ENCODE assay signal across 19 mouse cellular contexts in the genomic region with DNA sequence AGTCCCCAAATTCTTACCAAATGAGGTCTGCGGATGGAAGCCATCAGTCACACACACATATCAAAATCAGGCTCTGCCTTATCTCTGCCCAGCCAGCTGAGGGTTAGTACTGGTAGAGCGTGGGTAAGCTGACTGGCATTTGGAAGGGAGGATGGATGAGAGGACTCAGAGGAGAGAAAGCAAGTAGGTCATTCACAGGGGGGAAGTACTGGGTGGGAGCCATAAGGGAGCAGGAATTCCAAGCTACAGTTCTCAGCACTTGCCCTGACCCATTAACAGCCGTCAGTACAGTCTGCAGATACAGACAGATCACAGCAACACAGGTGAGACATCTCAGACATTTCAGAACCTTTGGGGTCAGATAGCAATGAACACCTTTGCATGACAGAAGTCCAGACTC.
"Had no signal": no experiment of that assay in that cellular context is flagged by ENCODE, and none has a peak within 500 bp of the region (broad histone marks: within the 10 kb centered on the region; RNA-seq: fewer than 3 reads in every experiment).

No protein-coding gene starts in this region.

- ATAC-seq: lung, postnatal 0 days; midbrain, embryonic 13.5 days; midbrain, embryonic 15.5 days had no signal

- H3K4me3 ChIP-seq: lung, embryonic 15.5 days; megakaryocyte, embryonic 14.5 days; midbrain, embryonic 13.5 days; midbrain, embryonic 15.5 days; neural tube, embryonic 12.5 days had no signal

- H3K9me3 ChIP-seq: lung, embryonic 15.5 days; megakaryocyte, embryonic 14.5 days; midbrain, embryonic 13.5 days; midbrain, embryonic 15.5 days; neural tube, embryonic 12.5 days had no signal

- DNase-seq: lung, adult 2 months; lung, postnatal 14 days; lung, postnatal 36 days; retina, postnatal 1 day; right cerebral cortex, adult 18-20 months; right cerebral cortex, postnatal 25 days; right cerebral cortex, postnatal 4 days; spleen, adult 18-20 months; thymus, adult 18-20 months; thymus, postnatal 14 days; thymus, postnatal 36 days had no signal

- H3K27ac ChIP-seq: lung, embryonic 15.5 days; macrophage; midbrain, embryonic 13.5 days; midbrain, embryonic 15.5 days; neural tube, embryonic 12.5 days had no signal

- H3K36me3 ChIP-seq: lung, embryonic 15.5 days; midbrain, embryonic 13.5 days; midbrain, embryonic 15.5 days; neural tube, embryonic 12.5 days had no signal

- H3K9ac ChIP-seq: lung, embryonic 15.5 days; midbrain, embryonic 13.5 days; midbrain, embryonic 15.5 days; neural tube, embryonic 12.5 days had no signal

- H3K4me1 ChIP-seq: lung, embryonic 15.5 days; megakaryocyte, embryonic 14.5 days; neural tube, embryonic 12.5 days had no signal

- H3K4me2 ChIP-seq: lung, embryonic 15.5 days; midbrain, embryonic 11.5 days; midbrain, embryonic 13.5 days; midbrain, embryonic 15.5 days; neural tube, embryonic 12.5 days had no signal

- H3K27me3 ChIP-seq: lung, embryonic 15.5 days; megakaryocyte, embryonic 14.5 days; midbrain, embryonic 13.5 days; midbrain, embryonic 15.5 days; neural tube, embryonic 12.5 days had no signal
